Mouse (Mus musculus) urinary bladder, postnatal 4 days (tissue): ENCODE results near the gene 4632433K11Rik.
"Not testable (repeated sequence)": the region's sequence is repeated elsewhere in the genome, so short reads cannot be mapped to it uniquely, and the experiment has no call there.

Experiments used
- DNase-seq, 2 experiments: peaks; one replicate each; pipeline ENCODE4 v3.0.0; 2021 to 2022; ENCODE audit warnings: low spot score in 2 of 2

Gene 4632433K11Rik

GRCm38 (mm10) chr7:5033818-5034217, at the start of gene 4632433K11Rik:
4632433K11Rik (plus strand) TSS chr7:5034118.
- DNase-seq, result no peak

DNA sequence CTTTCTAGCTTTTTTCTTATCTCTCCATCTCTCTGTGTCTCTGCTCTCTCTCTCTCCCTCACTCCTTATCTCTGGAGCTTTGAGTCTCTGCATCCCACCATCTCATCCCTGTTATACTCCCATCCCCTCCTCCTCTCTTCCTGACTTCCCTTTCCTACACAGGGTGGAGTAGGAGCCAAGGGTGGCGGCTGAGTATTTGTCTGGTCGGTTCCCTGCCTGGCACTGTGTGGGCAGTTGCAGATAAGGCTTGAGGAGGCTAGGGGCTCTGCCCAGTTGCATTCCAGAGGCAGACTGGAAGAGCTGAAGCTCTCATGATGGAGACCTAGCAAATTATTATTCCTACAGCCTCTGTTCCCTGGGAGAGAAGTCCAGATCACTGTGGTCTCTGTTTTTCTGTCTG, 45.7 kb upstream of the 4632433K11Rik start:
- DNase-seq, result no peak

DNA sequence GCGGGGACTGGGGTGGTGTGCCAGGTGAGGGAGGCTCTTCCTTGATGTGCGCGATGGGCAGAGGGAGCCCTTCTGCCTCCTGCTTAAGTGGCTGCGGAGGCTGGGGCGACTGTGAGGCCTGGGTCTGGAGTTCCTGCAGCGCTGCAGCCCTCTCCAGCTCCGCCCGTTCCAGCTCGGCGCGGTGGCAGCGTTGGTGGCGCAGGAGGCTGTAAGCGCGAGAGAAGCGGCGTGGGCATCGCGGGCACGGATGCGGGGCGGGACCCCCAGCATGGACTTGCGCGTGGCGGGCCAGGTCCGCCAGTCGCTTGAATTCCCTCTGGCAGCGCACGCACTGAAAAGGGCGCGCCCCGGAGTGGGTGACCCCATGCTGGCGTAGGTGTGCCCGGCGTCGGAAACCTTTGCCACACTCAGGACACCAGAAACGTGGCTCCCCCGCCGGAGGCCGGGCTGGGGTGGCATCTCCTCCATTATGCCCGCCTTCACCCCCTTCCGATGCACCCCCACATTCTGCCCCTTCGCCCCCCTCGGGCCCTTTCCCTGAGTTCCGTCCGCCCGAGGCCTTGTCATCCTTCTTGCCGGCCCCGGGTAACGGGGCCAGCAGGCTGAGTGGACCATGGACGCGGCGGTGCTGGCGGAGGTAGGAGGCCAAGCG, 40.4 kb upstream of the 4632433K11Rik start:
- DNase-seq, result no peak

GRCm38 (mm10) chr7:4993999-4994788, 39.7 kb upstream of the 4632433K11Rik start:
- DNase-seq, result no peak

DNA sequence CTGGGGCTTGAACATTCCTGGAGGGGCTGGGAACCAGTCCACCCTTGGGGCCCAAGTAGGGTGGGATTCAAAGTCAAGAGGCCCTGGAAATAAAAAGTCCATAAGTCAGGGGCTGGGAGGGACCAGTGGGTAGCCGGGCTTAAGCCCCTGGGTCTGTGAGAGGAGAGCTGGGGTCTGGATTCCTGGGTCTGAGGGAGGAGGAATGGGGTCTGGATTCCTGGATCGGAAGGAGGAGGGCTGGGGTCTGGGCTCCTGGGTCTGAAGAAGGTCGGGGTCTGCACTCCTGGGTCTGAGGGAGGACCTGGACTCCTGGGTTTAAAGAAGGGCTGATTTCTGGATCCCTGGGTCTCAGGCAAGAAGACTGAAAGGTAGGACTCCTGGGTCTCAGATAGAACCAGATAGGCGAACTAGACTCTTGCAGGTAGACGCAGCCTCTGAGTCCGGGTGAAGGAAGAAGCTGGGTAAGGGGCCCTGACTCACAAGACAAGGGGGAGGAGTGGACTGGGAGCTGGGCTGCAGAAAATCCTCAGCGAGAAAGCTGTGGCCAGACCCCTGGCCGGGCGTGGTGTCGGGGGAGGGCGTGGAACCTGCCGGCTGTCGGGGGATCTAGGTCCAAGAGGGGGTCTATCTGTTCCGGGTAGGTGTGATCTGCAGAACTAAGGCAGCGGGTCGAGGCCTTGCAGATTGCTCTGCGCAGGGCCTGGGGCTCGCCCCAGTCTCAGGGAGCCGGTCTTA, 38.5 kb upstream of the 4632433K11Rik start:
- DNase-seq, result no peak

- DNase-seq, result peak; percentile 92 to 97
These were observed 37.7 kb upstream of the 4632433K11Rik start, which contains the start of gene Zfp579 for GRCm38 (mm10) chr7:4996003-4996895. Zfp579 (minus strand) TSS chr7:4996158.

DNA sequence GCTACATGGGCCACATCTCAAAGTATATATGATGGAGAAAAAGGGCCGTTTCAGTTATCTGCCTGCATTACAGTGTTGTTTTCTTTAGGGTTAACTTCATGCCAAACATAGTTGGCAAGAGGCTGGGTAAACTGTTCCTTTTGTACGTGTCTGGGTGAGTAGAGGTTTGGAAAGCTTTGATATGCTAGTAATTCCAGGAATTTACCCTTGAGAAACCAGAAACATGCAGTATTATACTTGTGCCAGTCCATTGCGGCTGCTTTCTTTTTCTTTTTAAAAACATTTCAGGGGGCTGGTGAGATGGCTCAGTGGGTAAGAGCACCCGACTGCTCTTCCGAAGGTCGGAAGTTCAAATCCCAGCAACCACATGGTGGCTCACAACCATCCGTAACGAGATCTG, 37.0 kb upstream of the 4632433K11Rik start:
- DNase-seq, result no peak

- no peak for DNase-seq
These were observed 34.0 kb upstream of the 4632433K11Rik start for GRCm38 (mm10) chr7:4999876-5000275.

DNA sequence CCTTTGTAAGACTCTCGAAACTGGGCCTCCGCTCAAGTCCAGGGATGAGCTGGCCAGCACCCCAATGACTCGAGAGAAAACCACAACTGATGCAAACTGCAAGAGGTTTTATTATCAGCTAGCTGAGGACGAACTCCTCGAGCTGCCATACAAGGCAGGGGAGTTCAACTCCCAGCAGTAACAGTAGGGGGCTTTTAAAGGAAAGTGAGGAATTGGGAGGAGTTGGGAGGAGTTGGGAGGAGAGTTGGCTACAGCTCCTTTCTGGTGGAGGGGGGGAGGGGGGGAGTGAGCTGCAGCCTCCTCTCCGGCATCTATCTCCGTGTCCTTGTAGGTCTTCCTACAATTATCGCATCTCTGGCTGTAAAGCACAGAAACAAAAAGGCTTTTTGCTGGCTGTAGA, 31.0 kb upstream of the 4632433K11Rik start:
- DNase-seq, result not testable (repeated sequence)

- no peak for DNase-seq
These were observed 25.7 kb upstream of the 4632433K11Rik start for GRCm38 (mm10) chr7:5008229-5008628.

- no peak for DNase-seq
These were observed 21.0 kb upstream of the 4632433K11Rik start for GRCm38 (mm10) chr7:5012681-5013513.

DNA sequence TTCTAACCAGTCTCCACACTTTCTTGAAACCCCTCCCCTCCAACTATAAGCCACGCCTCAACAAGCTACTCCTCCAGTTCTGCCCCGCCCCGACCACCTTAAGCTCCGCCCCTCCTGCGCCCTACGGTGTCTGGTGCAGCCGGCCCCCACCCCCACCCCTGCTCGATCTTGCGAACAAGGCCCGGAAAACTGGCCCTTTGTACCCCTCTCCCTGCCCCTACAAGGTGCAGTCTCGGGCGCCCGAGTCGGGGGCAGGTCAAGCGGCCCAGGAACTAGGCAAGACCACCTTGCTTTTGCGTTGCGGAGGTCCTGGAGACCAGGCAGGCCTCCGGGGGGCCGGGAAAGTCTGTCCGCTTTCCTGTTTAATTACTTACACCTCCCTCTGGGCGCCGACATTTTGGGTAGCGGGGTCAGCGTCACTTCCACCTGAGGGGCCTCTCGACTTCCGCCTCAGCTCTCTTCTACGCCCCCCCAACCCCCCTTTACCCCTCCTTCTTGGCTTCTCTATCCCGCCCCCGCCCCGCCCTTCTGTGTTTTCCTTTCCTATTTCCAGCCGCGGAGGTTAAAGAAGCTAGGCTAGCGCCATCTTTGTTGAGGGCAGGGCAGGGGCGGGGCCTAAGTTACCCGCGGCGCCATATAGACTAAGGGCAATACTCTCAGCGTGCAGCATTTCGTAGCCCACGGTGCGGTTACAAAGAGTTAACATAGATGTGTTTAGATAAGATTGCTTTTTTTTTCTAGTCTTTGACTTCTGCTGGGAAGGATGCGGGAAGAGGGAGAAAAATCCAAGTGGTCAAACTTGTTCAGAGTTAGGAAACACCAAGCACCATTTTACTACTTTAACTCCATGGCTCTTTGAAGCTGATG, 19.4 kb upstream of the 4632433K11Rik start, which contains the start of the genes Zfp524 and Fiz1:
Zfp524 (plus strand) TSS at position 165 of the 867 bp plus-strand sequence.
Fiz1 (minus strand) TSS at position 447 of the 867 bp plus-strand sequence.
- peak; percentile 94 to 96 for DNase-seq

GRCm38 (mm10) chr7:5015118-5016001, 18.6 kb upstream of the 4632433K11Rik start, which contains the start of gene Gm44973:
Gm44973 (plus strand) TSS chr7:5015496.
- peak; percentile 94 to 95 for DNase-seq

DNA sequence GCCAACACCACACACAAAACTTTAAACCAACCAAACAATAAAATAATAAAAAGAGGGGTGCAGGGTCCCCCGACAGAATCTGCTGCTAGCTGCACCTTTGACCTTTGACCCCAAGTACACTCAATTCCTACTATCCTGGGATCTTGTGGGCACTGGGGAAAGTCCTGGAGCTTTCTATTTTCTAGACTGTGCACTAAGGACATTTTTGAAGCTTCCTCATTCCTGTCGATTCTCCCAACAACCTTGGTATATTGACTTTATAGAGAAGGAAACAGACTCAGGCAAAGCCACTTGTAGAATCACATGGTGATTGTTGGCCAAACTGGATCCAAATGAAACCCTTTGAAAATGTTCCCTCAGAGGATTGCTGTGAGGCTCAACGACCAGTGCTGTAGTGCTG, 17.9 kb upstream of the 4632433K11Rik start:
- DNase-seq, result no peak

DNA sequence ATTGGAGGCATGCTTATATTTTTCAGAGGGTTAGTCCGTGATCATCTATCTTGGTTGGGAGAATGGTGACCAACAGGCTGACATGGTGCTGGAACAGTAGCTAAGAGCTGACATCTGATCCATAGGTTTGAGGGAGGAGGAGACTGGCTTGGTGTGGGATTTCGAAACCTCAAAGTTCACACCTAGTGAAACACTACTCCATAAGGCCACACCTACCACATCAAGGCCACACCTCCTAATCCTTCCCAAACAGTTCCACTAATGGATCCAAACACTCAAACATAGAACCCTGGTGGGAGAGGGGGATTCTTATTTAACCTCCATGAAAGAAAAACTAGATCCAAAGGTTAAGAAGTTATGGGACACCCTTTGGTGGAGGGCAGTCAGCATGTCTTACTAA, 17.0 kb upstream of the 4632433K11Rik start:
- no peak for DNase-seq

DNA sequence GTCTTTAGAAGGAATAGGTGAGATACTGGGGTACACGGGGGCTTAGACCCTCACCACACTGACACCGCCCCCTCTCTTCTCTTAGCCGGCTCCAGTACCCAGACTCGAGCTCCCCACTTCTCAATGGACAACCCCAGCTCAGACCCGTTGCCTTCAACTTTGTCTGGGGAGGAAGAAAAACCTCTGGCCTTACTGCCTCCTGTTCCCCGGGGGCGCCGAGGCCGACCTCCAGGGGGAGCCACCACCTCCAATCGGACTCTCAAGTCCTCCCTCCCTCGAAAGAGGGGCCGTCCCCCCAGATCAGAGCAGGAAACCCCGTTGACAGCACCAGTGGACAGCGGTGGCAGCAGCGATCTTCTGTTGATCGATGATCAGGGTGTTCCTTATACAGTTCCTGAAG, 16.6 kb upstream of the 4632433K11Rik start:
- DNase-seq, result no peak

DNA sequence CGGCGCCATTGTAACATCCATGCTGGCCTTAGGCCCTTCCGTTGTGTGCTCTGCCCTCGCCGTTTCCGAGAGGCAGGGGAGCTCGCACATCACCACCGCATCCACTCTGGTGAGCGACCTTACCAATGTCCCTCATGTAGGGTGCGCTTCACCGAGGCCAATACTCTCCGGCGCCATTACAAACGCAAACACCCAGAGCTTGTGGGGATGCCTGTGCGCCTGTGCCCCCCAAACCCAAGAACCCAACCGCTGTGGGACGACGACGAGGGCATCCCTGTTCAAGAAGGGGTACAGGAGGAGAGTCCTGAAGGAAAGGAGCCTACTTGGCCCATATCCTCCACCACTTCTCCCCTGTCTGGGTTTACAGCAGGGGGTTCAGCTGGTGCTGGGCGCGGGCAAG, 16.0 kb upstream of the 4632433K11Rik start:
- no peak for DNase-seq

DNA sequence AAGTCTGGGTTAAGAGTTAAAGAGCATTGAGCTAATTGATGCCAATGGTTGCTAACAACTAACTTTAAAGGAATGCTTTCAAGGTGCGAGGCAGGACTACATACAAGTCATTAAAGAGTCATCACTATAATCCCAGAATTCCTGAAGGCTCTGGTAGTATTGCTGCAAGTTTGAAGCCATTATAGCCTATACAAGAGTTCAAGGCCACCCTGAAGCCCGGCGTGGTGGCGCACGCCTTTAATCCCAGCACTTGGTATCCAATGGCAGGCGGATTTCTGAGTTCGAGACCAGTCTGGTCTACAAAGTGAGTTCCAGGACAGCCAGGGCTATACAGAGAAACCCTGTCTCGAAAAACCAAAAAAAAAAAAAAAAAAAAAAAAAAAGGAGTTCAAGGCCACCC, 14.3 kb upstream of the 4632433K11Rik start:
- not testable (repeated sequence) for DNase-seq
